Mouse (Mus musculus) testis, postnatal 14 days (tissue): Measurements from ENCODE around the gene Gemin7.
A peak's percentile ranks its signal among the peaks of the same experiment; 100 is the strongest.

Experiments used
- DNase-seq: peaks from one replicate; pipeline ENCODE4 v3.0.0; 2021; ENCODE audit warnings: low spot score

Gene Gemin7

GRCm38 (mm10) chr7:19575559-19575958 is 1.8 kb downstream of the Gemin7 start:
- DNase-seq, result no peak

GRCm38 (mm10) chr7:19573776-19574140 is 3.6 kb downstream of the Gemin7 start:
- DNase-seq, result no peak

- peak; percentile 83 for DNase-seq
Measured at GRCm38 (mm10) chr7:19572926-19573775, 4.2 kb downstream of the Gemin7 start.

- DNase-seq, result no peak
Measured at GRCm38 (mm10) chr7:19569647-19570046, 7.7 kb downstream of the Gemin7 start.

- DNase-seq, result no peak
Measured at GRCm38 (mm10) chr7:19567426-19567825, 10.0 kb downstream of the Gemin7 start.

- no peak for DNase-seq
Measured at GRCm38 (mm10) chr7:19565803-19566202, 11.6 kb downstream of the Gemin7 start.

GRCm38 (mm10) chr7:19564455-19564854 is 12.9 kb downstream of the Gemin7 start:
- DNase-seq, result no peak

- DNase-seq, result no peak
Measured at GRCm38 (mm10) chr7:19563884-19564283, 13.5 kb downstream of the Gemin7 start.

GRCm38 (mm10) chr7:19562643-19563410 is 14.6 kb downstream of the Gemin7 start, which contains the start of gene Ppp1r37:
Ppp1r37 (minus strand) TSS chr7:19563076.
- DNase-seq, result no peak

GRCm38 (mm10) chr7:19561765-19562642 is 15.4 kb downstream of the Gemin7 start:
- peak; percentile 91 for DNase-seq

- no peak for DNase-seq
Measured at GRCm38 (mm10) chr7:19561431-19561764, 16.0 kb downstream of the Gemin7 start.

GRCm38 (mm10) chr7:19560491-19561260 is 16.7 kb downstream of the Gemin7 start:
- no peak for DNase-seq

- no peak for DNase-seq
Measured at GRCm38 (mm10) chr7:19558965-19559364, 18.4 kb downstream of the Gemin7 start.

GRCm38 (mm10) chr7:19557982-19558900 is 19.2 kb downstream of the Gemin7 start:
- no peak for DNase-seq

GRCm38 (mm10) chr7:19557086-19557485 is 20.3 kb downstream of the Gemin7 start:
- no peak for DNase-seq

- DNase-seq, result no peak
Measured at GRCm38 (mm10) chr7:19554168-19554567, 23.2 kb downstream of the Gemin7 start.

- DNase-seq, result no peak
Measured at GRCm38 (mm10) chr7:19552443-19552842, 25.0 kb downstream of the Gemin7 start.

- DNase-seq, result no peak
Measured at GRCm38 (mm10) chr7:19551634-19552033, 25.8 kb downstream of the Gemin7 start.

GRCm38 (mm10) chr7:19549394-19549793 is 28.0 kb downstream of the Gemin7 start:
- no peak for DNase-seq

- DNase-seq, result no peak
Measured at GRCm38 (mm10) chr7:19547344-19547969, 29.9 kb downstream of the Gemin7 start.
